Mouse (Mus musculus) small intestine, adult 2 months (tissue): ENCODE data around the gene Neb. TPM values are rescaled to one million over a fixed set of nuclear protein-coding genes. Genes with fewer than 3 reads are reported as not detected.

Source experiments
- H3K27ac ChIP-seq: fragments of 200-500 bp; 2 replicates; pipeline ENCODE4 v1.5.1; 2012; ENCODE audit warnings: low read depth, low read length, control low read depth, inconsistent platforms; ENCODE audit not compliant: insufficient read depth
- H3K27me3 ChIP-seq: fragments of 200-500 bp; 2 replicates; pipeline ENCODE4 v1.6.1; 2012; ENCODE audit warnings: mild to moderate bottlenecking, moderate library complexity, low read length, inconsistent platforms; ENCODE audit not compliant: control insufficient read depth, insufficient read depth
- H3K36me3 ChIP-seq: fragments of 200-500 bp; 2 replicates; pipeline ENCODE4 v1.6.1; 2012; ENCODE audit warnings: mild to moderate bottlenecking, low read length, control low read depth, inconsistent platforms; ENCODE audit not compliant: control insufficient read depth, insufficient read depth
- H3K4me1 ChIP-seq: fragments of 200-500 bp; 2 replicates; pipeline ENCODE4 v1.6.1; 2012; ENCODE audit warnings: low read length, inconsistent platforms, mixed read lengths; ENCODE audit not compliant: control insufficient read depth, insufficient read depth, insufficient read length
- H3K4me3 ChIP-seq: fragments of 200-500 bp; 2 replicates; pipeline ENCODE4 v1.5.1; 2012; ENCODE audit warnings: low read depth, mild to moderate bottlenecking, control low read depth, inconsistent platforms, low read length, moderate library complexity
- CTCF ChIP-seq: fragments of 200-500 bp; IDR thresholded peaks from 2 replicates; pipeline ENCODE4 v1.5.1; 2012; ENCODE audit warnings: low read depth, mild to moderate bottlenecking, control low read depth, inconsistent platforms, low read length, moderate library complexity, mixed read lengths; ENCODE audit not compliant: insufficient replicate concordance, insufficient read length; ENCODE audit errors: extremely low read depth
- POLR2A ChIP-seq: fragments of 200-500 bp; IDR thresholded peaks from 2 replicates; pipeline ENCODE4 v1.6.1; 2012; ENCODE audit warnings: low read depth, mild to moderate bottlenecking, control low read depth, inconsistent platforms, low read length, moderate library complexity
- WGBS: fragments of 180-500 bp; shearing (Covaris S2); methylation state at CpG from one replicate; pipeline ENCODE4 v1.1.7; 2018; 5-methylcytosine and 5-hydroxymethylcytosine counted together
- polyA plus RNA-seq: library from polyadenylated mRNA; depleted of rRNA; stranded (reverse); fragments of >200 nt; gene quantifications from 2 replicates; pipeline ENCODE4 v1.2.3, GENCODE M21; 2012

The Neb gene
- polyA plus RNA-seq, 1 experiment, result 0.23 TPM

DNA sequence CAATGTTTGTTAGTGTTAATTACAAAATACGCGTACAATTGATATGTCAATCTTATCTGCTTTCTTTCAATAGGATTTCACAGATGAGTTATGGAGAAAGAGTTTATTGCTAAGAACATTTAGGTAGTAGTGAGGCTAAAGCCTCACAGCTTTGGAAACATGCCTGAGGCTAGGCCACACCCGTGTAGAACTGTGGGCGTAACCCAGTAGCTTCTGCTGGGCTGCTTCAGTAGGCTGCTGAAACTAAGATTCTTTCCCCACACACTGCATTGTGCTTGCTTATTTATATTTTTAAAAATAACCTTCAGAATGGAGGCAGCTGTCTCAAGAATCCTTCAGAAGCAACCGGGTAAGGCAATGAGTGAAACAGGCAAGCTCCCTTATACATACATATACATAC lies 16.3 kb upstream of the Neb start:
- H3K27ac ChIP-seq, result no peak overlapping the region
- H3K27me3 ChIP-seq, result no peaks in the 10 kb centered on the region
- H3K36me3 ChIP-seq, result peaks cover 2% of the 10 kb centered on the region
- H3K4me3 ChIP-seq, result no peak overlapping the region
- 73% methylated on average over 5 of the region's 5 CpGs for WGBS
- H3K4me1 ChIP-seq, result peaks cover under 1% of the 10 kb centered on the region; the same call in 1 of the 2 replicates
- TF ChIP-seq CTCF (no peak), POLR2A (no peak)

DNA sequence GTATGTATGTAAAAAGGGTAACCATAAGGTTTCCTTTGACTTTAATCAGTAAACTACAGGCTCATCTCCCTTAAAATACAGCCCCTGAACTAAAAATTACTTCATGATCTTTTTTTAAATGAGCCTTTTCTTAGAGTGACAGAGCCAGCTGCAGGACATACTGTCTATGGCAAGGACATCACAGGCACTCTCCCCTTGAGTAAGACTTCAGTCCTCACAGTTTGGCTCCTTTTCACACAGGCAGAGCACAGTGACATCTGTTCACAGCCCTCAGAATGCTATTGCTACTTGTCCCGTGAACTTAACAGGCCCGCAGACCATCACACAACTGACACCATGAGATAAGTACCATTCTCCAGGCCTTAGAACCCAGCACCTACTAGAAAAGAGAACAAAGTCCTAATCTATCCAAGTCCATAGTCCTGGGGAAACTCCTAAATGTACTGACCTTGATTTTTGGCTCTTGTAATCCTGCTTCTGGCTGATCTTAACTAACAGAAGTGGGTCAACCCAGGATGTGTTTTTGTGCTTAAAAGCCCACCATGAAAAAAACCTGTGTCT lies 12.2 kb upstream of the Neb start:
- TF ChIP-seq CTCF (no peak), POLR2A (no peak)
- Histone ChIP-seq H3K27ac (no peak overlapping the region), H3K36me3 (no peaks in the 10 kb centered on the region), H3K4me3 (no peak overlapping the region), H3K27me3 (no peaks in the 10 kb centered on the region), H3K4me1 (peaks cover 3% of the 10 kb centered on the region; the same call in 1 of the 2 replicates)
- WGBS, result 85% methylated on average over 2 of the region's 2 CpGs

DNA sequence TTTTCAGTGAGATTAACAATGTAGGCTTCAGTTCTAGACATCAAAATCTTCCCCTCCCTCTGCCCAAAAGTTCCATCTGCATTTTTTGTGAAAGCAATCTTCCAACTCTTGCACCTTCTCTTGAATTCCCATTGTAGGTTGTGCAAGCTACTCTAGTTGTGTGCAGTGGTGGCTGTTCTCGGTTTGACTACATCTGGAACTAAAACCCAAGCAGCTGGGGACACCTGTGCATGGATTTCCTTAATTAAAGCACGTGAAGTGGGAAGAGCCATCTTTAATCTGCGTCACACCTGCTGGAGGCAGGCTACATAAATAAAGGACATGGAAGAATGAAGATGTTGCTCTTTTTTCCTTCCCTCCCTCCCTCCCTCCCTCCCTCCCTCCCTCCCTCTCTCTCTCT lies 11.7 kb upstream of the Neb start:
- H3K27me3 ChIP-seq, result no peaks in the 10 kb centered on the region
- H3K27ac ChIP-seq, result no peak overlapping the region
- H3K4me1 ChIP-seq, result peaks cover 3% of the 10 kb centered on the region; the same call in 1 of the 2 replicates
- no peak for TF ChIP-seq POLR2A
- no peak for TF ChIP-seq CTCF
- no peaks in the 10 kb centered on the region for H3K36me3 ChIP-seq
- 73% methylated on average over 3 of the region's 3 CpGs for WGBS
- H3K4me3 ChIP-seq, result no peak overlapping the region

DNA sequence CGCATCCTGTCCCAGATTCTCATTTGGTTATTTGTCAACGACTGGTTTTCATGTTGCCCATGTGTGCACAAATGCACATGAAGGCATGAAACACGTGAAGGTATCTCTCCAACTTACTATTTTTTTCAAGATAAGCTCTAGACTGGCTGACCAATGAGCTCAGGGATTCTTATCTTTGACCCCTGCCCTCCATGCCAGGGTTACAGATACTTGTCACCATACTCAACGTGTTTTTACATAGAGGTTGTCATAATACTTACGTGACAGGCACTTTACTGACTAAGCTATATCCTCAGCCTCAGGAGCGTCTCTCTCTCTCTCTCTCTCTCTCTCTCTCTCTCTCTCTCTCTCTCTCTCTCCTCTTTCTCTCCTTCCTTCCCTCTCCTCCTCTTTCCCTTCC lies 8.2 kb upstream of the Neb start:
- peaks cover 3% of the 10 kb centered on the region; the same call in 1 of the 2 replicates for H3K4me1 ChIP-seq
- no peak overlapping the region for H3K4me3 ChIP-seq
- H3K36me3 ChIP-seq, result no peaks in the 10 kb centered on the region
- no peak for TF ChIP-seq CTCF
- TF ChIP-seq POLR2A, result no peak
- H3K27me3 ChIP-seq, result no peaks in the 10 kb centered on the region
- 53% methylated on average over 6 of the region's 6 CpGs for WGBS
- H3K27ac ChIP-seq, result no peak overlapping the region

DNA sequence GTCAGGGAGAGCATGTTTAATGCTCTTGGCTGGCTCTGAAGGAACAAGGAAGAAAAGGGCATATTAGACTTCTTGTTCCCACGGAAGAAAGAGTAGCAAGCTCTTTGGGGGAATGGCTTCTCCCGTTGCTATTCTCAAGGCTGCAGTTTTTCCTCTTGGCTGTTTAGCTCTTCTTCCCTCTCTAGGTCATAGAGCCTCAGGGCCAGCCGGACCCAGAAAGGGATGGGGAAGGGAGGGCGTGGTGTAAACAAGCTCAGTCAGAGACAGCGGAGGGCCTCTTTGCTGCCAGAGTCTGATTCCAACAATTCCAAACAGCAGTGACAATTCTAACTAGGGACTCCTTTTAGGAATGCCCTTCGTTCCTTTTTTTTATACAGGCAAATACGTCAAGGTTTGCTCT lies 7.8 kb upstream of the Neb start:
- no peaks in the 10 kb centered on the region for H3K36me3 ChIP-seq
- no peak overlapping the region for H3K27ac ChIP-seq
- 53% methylated on average over 7 of the region's 7 CpGs for WGBS
- H3K4me3 ChIP-seq, result no peak overlapping the region
- TF ChIP-seq CTCF, result no peak
- TF ChIP-seq POLR2A, result no peak
- H3K27me3 ChIP-seq, result no peaks in the 10 kb centered on the region
- peaks cover 3% of the 10 kb centered on the region; the same call in 1 of the 2 replicates for H3K4me1 ChIP-seq

DNA sequence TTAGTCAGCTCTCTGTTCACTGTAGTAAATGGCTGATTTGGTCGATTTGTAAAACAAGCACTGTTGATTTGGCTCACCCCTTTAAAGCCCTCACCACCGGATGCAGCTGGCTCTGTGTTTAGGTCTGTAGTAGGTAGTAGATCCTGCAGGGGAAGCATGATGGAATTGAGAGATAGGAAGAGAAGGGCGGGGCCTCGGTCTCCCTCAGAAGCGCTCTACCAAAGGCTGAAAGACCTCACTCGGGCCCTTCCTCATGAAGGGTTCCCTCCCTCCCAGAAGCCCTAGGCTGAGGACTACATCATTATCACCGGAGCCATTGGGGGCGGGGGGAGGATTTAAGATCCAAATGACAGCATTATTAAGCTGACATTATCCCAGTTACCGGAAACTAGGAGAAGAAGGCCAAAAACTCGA lies 581 bp upstream of the Neb start:
- H3K36me3 ChIP-seq, result no peaks in the 10 kb centered on the region
- H3K4me3 ChIP-seq, result no peak overlapping the region
- no peak overlapping the region for H3K27ac ChIP-seq
- no peaks in the 10 kb centered on the region for H3K27me3 ChIP-seq
- TF ChIP-seq CTCF, result no peak
- TF ChIP-seq POLR2A, result no peak
- H3K4me1 ChIP-seq, result no peaks in the 10 kb centered on the region
- WGBS, result 63% methylated on average over 10 of the region's 10 CpGs

DNA sequence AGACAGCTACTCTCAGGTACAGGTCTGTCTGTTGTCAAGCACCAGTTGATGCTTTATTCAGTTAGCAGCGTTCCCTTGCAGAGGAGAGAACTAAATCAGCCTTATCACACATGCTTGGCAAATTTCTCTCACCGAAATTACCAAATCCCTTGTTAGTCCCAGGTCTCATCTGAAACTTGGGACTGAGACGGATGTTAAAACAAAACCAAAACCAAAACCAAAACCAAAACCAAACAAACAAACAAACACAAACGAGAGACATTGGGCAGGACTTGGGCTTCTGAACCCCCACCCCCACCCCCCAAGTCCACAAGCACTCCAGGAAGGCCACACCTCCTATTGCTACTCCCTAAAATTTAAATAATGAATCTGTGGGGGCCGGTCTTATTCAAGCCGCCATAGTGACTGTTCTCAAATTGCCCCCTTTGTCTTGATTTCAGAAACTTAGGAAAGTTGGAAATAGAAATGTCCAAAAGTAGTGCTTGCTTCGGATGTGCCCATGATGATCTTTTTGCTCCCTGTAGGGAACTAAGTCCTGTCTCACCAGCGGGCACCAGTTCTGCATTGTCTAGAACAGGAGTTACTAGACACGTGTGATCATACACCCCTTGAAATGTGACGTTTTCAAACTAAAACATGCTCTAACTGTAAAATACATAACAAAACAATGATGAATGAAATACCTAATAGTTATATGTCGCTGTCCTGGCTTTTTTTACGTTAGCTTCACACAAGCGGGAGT lies 397 bp downstream of the Neb start:
- H3K27ac ChIP-seq, result no peak overlapping the region

More for the DNA sequence above, 397 bp downstream of the Neb start:
- Histone ChIP-seq H3K36me3 (no peaks in the 10 kb centered on the region), H3K4me3 (peak overlapping the region; percentile 22; the same call in 1 of the 2 replicates), H3K4me1 (no peaks in the 10 kb centered on the region), H3K27me3 (no peaks in the 10 kb centered on the region)
- 42% methylated on average over 13 of the region's 13 CpGs for WGBS
- TF ChIP-seq CTCF, result no peak
- TF ChIP-seq POLR2A, result no peak
